Mouse (Mus musculus) stomach, postnatal 0 days (tissue): ENCODE data around the gene Hap1.

ENCODE experiments used
- CTCF ChIP-seq: IDR thresholded peaks from 2 replicates; pipeline ENCODE4 v1.5.1; 2016; ENCODE audit warnings: antibody characterized with exemption, low read depth, mild to moderate bottlenecking, moderate library complexity
- EP300 ChIP-seq: optimal IDR thresholded peaks from 2 replicates; pipeline ENCODE3; 2016; ENCODE audit warnings: antibody characterized with exemption

DNA sequence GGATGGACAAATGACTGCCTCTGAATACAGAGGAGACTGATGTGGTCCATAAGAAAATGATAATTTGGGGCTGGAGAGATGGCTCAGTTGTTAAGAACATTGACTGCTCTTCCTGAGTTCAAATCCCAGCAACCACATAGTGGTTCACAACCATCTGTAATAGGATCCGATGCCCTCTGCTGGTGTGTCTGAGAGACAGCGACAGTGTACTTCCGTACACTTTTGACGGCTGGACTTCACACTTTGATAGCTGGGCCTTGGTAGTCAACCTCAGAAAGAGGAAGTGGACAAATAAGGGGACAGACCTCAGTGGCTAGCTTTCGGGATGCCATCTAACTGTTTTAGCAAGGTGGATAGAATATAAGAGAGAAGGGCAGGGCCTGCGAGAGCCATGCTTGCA is 4.2 kb upstream of the Hap1 start:
- TF ChIP-seq CTCF (no peak), EP300 (no peak)
